Mouse (Mus musculus) MEL (cell line): ENCODE measurements at regions not wholly inside any gene's neighbourhood (a gene's known extent, or its start where the extent isn't known, plus 50 kb on each side); places are given as distances from the start of the nearest gene placed in this dataset.

Experiments used
- CTCF ChIP-seq, 3 experiments: IDR thresholded peaks in 2 of 3; conservative IDR thresholded peaks in 1 of 3; 2 replicates each; pipeline ENCODE4 v1.5.1; 2011 to 2012; ENCODE audit warnings: low read length in 3 of 3, low read depth in 2 of 3, mild to moderate bottlenecking in 2 of 3, improper control_type of control experiment in 1 of 3, inconsistent platforms in 1 of 3, mixed read lengths in 1 of 3, moderate library complexity in 1 of 3; ENCODE audit not compliant: control insufficient read depth in 1 of 3, insufficient read depth in 1 of 3, poor library complexity in 1 of 3, severe bottlenecking in 1 of 3
- GABPA ChIP-seq: IDR thresholded peaks from 2 replicates; pipeline ENCODE4 v1.6.1; 2012; ENCODE audit warnings: low read depth, mild to moderate bottlenecking, inconsistent platforms, low read length, improper control_type of control experiment, moderate library complexity
- HCFC1 ChIP-seq: IDR thresholded peaks from 2 replicates; pipeline ENCODE4 v1.6.1; 2012; ENCODE audit warnings: low read depth, mild to moderate bottlenecking, inconsistent platforms, low read length, improper control_type of control experiment, moderate library complexity
- USF1 ChIP-seq: IDR thresholded peaks from 2 replicates; pipeline ENCODE4 v1.6.1; 2014; ENCODE audit warnings: low read depth, mild to moderate bottlenecking, inconsistent platforms, low read length, improper control_type of control experiment, moderate library complexity
- ZNF384 ChIP-seq: IDR thresholded peaks from 2 replicates; pipeline ENCODE4 v1.6.1; 2012; ENCODE audit warnings: low read depth, mild to moderate bottlenecking, inconsistent platforms, low read length, improper control_type of control experiment

- no peak for TF ChIP-seq CTCF (IDR thresholded peaks at IDR 0.05 in 2 of 3, conservative IDR thresholded peaks at IDR 0.05 in 1 of 3; ENCODE audit: control insufficient read depth in 1 of 3, insufficient read depth in 1 of 3, low read depth in 2 of 3, low read length in 3 of 3, poor library complexity in 1 of 3, severe bottlenecking in 1 of 3)
- no peak for TF ChIP-seq USF1
- no peak for TF ChIP-seq ZNF384
- no peak for TF ChIP-seq HCFC1
- no peak for TF ChIP-seq GABPA
These were observed 222.1 kb downstream of the Serpinb8 start for GRCm38 (mm10) chr1:107811859-107812258.
